Mouse (Mus musculus) layer of hippocampus, adult 9-10 months (tissue): ENCODE measurements at regions not wholly inside any gene's neighbourhood (a gene's known extent, or its start where the extent isn't known, plus 50 kb on each side); places are given as distances from the start of the nearest gene placed in this dataset.

Experiments used
- DNase-seq: peaks from one replicate; pipeline ENCODE4 v3.0.0; 2022; ENCODE audit warnings: low spot score

DNA sequence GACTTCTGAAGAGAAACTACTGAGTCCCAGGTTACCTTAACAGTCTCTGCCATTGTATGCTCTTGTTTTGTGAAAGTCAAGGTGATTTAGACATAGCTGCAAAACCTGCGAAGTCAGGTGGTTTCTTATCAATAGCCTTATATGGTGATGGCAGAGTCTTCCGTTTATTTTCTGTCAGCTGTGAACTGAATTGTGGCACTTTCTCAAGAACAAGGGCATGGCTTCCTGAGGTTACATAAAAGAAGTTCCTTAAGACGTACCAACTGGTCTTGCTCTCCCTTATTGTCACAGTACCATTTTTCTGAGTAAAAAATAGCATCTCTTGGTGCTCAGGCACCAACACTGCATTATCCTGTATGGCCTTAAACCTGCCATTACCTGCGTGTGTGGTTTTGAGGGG lies 959.6 kb downstream of the Gsdmc2 start:
- DNase-seq: no peak

DNA sequence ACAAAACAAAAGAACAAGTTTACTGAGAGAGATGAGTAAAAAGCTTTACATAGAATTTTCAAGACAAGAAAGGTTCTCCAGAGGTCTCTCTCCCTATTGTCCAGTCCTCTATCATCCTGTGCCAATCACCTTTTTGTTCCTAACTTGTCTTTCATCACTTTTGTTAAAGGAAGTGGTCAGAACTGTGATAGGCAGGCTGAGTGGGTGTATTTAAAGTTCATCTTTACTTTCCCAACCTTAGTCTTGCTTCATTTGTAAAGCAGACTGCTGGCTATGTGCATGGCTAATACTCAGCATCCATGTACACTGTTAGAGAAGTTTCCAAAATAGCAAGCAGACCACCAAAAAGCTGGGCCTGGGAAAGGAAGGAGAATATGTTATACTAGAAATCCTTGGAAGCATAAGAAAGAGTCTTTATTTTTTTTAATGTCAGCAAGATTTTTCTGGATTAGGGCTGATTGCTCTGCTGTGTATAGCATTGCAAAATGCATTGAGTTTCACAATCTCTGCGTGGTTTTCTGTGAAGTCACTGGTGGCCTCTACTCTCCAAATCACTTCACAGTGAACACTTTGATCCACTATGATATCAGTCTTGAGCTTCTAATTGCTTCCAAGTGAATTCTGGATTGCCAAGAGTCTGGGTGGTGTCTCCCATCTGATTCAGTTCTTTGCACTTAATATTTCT lies 973.8 kb downstream of the Gsdmc2 start:
- DNase-seq: no peak

DNA sequence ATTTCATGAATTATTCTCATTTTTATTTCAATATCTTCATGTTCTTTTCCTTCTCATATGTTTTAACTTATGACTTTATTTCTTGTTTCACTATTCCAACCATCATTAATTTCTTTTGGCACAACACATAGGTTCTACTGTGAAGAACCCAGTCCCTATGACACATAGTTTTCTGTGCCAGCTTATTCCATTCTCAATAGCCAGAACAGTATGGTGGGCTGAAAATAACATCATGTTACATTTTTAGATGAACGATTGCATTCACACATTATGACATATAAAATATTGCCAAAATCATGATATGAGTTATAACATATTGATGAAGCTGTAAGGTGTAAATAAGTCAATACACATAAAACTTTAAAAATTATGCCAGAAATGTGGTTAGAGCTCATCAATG lies 982.4 kb downstream of the Gsdmc2 start:
- DNase-seq: no peak

DNA sequence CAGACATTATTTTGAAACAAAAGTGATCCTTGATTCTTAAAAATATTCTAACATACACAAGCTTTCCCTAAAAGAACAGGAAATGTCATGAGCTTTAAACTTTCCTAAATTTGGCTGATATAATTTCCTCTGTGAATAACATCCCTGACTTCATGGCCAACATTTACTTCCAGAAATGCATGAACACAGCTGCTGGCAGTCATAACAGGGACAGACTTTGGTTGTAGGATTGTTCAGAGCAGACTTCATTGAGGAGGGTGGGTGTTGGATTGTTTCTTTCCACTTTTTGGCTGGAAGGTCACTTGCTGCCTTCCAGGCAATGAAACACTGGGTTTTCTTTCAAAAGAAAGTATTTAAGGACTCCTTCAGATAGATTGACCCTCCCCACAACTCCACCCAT lies 983.6 kb downstream of the Gsdmc2 start:
- no peak for DNase-seq

DNA sequence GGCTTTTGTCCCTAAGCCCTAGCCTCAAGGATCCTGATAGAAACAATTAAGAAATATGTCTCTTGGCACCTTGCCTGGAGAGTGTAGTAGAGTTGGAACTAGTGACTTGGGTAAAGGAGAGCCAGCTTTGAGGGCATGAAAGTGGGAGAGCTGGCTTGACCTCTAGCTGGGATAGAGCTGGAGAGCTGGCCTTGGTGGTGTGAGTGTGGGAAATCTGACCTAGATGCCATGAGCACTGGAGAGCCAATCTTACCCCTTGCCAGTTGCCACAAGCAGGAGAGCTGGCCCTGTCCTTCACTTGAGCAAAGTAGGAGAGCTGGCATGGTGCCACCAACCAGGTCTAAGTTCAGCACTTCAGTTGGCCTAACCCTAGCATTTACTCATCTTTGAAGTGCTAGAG lies 995.7 kb downstream of the Gsdmc2 start:
- no peak for DNase-seq

DNA sequence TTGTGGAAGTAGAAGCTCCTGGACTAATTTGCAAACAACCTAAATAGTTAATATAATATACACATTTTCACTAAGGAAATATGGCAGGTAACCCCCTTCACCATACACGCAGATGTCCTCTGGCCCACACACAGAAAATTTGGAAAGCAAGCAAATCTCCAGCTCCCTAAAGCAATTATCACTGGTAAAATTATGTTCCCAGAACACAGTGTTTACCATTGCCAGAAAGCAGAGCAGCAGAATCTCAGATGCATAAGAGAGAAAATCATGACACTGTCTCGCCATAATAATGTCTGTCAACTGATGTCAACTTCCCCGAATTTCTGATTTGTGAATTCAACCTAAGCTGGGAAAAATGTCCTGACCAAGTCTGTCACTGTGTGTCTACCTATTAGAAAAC lies 999.1 kb downstream of the Gsdmc2 start:
- peak; percentile 12 for DNase-seq

DNA sequence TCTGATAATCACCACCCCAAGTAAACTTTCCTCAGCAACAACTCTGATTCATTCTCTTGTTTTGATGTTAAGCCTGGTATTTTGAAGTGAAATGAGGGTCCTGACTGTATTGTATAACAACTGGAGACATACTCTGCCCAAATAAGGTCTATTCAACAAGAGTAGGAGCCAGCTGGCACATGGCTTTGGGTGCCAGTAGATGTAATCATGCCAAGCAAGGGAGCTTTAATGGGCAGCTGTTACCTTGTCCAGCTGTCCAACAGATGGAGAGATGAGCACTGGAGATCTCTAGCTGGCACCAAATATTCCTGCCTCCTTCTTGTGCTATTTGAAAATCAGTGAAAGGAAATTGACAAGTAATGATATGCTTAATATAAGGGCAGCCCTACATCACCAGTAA lies 1019.4 kb downstream of the Gsdmc2 start:
- DNase-seq: no peak

DNA sequence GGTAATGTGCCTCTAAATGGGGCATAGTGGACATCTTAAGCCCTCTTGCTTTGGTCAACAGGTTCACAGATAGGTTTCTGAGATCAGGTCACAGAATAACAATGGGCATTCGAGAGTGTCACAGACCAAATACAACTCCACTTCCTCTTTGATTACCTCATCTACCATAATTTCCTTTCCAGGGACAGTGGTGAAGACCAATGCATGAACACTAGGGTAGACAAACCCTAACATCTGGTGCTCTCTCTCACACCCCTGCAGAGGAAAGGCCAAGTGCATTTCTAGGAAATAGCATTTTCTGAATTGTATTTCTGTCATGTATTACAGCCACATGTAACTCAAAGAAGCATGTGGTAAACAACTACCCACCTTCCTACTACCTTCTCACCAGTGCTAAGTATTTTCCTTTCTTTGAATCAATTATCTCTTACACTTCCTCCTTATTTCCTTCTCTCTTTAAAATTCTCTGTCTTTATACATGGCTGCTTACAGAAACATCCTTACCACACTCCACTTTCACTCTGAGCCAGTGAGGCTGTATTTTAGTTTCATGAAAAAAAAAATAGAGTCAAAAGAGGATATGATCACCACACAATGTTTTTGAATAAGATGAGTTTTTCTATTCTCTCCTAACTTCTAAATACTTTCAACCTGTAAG lies 1021.0 kb downstream of the Gsdmc2 start:
- DNase-seq: no peak

DNA sequence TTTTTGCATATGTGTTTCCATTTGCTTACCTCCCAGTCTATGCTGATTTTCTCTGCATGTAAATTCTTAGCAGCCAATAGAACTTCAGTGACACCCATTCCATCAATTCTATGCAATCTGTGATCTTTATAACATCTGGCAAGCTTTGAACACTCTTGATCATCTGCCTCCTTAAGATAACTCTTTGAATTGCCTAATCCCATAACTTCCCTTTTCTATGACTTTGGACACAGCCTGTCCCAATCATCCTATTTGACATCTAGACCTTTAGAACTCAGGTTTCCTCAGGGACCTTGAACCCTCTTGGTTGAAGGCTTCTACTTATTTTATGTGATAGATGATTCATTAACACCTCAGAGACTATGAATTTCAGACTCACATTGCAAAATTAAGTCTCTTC lies 1022.7 kb downstream of the Gsdmc2 start:
- no peak for DNase-seq

DNA sequence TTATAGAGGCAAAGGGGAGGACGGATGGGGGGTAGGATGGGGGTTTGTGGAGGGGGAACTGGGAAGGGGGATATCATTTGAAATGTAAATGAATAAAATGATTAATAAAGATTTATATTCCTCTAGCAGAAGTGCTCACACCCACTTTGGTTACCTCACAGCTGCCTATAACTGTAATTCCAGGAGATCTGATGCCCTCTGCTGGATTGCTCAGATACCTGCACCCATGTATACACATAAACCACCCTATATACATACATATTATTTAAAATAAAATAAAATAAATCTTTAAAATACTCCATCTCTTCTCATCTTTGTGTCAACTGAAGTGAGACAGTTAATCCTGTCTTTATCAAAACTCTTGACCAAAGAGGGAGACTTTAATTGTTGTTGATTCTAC lies 1031.9 kb downstream of the Gsdmc2 start:
- DNase-seq: no peak

DNA sequence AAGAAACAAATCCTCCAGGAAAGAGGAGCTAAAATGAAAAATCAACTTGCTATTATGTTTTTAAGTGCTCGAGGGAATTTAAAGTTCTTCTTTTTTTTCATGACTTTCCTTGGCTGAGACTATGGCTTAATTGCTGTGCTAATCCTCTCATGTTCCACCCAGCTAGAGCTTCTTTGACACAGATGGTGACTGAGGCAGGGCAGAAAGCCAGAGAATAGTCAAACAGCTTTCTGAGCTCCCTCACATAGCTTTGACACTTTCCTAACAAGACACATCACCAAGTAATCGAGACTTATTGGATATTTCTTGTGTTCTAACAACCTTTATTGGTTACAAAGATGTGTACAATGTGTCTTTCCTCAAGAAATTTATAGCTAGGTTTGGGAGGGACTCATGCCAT lies 1033.0 kb downstream of the Gsdmc2 start:
- DNase-seq: peak; percentile 16

DNA sequence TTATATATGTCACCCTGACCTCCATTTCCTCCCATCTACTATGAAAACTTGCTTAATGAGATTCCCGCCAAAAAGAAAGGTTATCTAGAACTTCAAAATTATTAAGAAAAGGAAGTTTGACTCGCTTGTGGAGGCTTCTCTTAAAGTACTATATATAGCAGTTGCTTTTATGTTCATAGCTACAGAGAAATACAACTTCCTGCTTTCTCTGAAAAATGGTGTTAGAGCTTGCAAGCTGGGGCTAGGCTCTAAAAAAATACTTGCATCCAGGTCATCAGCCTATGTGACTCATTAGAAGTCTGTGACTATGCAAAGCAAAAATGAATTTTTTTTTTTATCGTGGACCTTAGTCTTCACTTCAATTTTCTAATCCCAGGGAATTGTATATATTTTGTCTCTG lies 1035.7 kb downstream of the Gsdmc2 start:
- no peak for DNase-seq

DNA sequence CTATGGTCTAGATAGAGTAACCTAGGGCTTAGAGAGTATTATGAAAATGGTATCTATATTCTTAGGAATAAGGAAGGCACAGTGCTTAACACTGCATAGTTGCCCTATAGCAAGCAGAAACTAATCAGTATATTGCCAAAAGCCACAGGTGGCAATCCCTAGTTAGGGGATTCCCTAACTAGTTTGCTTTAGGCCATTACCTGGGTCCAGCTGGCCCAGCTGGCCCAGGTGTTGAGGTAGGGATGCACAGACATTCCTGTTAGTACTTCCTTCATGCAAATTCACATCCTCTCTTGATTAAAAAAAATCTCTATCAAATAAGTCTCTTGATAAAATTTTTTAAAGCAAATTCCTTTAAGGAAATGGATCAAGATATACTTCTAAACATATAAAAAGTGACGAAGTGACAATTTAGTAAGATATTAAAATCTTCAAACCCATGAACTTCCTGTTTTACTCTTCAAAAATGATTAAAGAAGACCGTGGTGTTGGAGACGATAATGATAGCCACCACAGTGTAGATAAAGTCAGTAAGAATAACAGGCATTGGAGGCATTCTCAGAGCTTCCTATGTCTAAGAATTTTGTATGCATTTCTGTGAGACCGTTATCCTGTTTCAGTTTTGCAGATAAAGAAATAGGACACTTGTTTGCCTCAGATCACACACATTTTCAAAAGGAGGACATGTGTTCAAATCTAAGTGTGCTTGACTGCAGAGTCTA lies 1036.7 kb downstream of the Gsdmc2 start:
- DNase-seq: no peak

DNA sequence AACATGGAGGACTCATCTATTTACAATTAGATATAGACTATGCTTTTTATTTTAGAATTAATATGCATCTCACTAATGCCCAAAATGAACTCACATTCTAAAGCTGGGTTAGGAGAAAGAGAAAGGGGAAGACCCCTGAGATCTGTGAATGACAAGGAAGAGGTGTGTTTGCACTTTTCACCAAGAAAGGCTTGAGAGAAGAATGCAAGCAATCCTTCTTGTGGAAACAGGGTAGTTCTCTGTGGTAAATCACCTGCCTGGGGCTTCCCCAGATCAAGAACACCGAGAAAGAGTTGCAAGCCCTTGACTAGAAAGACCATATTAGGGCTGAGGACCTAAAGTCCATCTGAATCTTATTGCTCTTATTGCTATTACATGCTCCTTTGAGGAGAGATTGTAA lies 1037.6 kb downstream of the Gsdmc2 start:
- DNase-seq: no peak

DNA sequence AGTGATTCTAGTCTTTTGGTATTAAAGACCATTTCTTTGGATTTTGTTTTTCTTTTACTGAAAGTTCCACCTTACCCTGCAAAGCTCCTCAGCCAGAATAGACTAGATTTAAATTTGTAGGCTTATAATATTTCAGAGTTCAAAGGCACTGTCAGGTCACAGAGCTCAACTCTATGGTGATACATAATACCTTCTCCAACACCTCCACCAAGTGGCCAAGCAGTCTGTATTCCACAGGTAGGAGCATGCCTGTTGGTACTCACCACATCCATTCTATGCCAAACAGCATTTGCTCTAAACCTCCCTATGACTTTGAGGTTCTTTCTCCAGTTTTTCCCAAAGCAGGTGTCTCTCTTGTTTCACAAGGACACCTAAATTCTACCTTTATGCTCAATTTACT lies 1042.2 kb downstream of the Gsdmc2 start:
- no peak for DNase-seq

DNA sequence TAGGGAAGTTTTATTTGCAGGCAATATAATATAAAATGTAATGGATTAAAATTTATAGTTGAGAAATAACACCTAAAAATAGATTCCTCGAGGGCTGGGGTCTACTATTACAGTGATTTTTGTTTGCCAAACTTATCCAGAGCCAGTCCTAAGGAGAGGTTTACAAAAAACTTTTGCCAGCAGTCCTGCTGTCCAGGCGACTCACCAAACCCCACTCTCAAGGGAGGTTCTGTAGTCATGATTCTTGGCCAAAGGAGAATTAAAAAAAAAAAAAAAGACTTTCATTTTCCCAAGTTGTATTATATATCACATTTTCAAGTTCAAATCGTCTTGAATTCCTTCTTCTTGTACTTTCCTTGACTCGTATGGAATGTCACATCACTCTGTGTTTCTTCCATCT lies 1046.2 kb downstream of the Gsdmc2 start:
- DNase-seq: no peak

DNA sequence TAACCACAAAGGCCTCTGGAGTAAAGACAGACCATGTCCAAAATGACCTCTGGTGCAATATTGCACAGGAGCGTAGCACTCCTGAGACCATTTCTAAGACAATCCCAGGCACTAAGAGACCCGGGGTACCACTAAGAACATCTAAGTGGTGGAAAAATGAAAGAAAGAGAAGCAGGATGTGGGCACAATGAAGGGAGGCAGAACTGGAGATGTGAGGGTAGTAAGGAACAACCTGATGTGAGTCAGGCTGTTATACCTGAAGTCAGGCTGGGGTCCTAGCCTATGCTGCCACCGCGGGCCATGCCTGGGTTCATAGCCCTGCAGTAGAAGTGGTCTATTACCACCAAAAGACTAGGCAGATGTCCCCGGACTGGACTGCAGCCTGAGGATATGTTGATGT lies 1051.4 kb downstream of the Gsdmc2 start:
- DNase-seq: no peak

DNA sequence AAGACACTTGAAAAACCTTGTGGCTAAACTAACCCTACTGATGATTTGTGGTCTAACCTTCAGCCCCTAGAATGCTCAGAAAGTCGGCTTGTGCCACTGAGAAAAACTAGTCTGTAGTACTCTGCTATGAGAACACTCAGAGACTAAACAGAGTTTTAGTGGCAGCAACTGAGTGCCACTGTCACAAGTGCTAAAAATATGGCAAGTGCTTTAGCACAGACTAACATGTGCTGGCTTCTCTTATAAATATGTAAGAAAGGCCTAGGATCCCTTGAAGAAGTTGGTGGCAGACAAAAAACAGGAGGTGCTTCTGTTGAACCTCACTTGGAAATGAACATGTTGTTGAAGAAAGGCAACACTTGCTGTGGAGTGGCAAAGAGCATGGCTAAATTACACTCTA lies 1052.9 kb downstream of the Gsdmc2 start:
- no peak for DNase-seq

DNA sequence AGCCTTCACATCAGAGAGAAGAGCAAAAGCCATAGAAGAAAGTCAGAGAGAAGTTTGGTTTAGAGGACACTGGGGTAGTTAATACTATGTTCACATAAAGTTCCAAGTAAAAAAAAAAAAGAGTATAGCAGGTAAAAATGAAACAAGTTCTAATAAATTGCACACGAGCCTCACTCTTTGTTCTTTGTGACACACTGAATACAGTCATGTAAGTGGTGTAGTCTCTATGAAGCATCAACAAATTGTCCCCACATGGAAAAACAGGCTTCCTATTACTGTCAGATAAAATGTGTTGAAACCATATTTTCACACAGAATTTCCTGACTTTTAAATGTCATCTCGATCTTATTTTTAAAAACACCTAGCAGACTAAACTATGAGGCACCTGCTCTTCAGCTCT lies 1057.2 kb downstream of the Gsdmc2 start:
- no peak for DNase-seq

DNA sequence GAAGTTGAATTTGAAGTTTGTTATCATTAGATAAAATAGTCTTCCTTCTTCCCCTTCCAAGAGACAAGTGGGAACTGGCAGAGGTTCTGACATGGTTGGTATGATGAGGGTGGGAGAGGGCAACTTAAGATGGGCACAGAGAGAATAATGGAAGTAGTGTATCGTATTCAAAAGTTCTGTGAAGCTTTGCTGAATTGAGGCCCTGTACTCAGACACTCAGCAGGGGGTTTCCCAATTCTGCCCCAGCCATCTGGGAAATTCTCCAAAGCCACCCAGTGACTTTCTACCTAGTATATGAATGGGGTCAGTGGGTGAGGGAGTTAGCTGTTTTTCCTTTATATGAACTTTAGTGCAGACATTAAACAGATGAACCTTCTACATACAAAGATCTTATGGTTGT lies 1058.7 kb downstream of the Gsdmc2 start:
- DNase-seq: no peak

DNA sequence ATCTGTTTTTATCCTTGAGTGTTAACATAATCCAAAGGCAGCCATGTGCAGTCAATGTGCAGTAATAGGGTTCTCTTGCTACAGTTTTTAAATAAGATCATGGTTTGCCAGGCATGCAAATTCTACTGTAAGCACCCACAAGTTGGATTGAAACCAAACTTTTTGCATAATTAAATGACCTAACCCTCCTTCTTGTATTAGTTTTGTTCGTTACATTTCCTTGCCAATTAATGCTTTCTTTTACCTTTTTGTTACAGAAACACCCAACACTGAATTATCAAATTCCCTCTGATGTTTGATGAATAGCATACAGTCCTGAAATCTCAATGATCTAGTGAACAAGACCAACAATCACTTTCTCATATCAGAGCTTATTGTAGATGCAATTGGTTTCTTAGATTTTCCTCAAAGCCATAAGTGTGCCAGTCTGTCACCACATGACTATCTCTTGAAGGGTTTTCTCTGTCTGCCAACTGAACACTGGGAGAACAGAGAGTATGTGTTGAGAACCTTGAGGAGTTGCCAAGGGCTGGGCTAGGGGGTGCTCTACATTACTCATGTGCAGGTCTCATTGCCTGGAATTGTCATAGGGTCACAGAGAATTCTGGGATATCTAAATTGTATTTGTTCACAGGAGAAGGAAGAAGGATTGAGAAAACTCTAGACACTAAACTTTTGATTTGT lies 1060.4 kb downstream of the Gsdmc2 start:
- no peak for DNase-seq

DNA sequence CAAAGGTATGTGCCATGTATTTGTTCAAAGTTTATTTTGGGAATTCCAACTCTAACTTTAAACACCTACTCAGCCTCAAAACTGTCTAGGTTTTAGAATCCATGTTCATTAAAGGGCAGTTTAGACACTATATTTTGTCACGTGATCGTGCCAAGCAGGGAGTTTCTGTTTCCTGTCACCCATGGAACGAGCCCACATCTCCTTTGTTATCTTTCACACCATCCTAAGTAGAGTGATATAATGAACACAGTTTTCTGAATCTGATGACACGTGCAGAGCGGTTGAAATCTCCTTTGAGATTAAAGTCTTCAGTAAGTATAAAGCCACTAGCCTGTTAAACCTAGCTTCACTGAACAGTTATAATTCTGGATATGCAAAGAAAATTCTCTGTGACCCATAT lies 1066.1 kb downstream of the Gsdmc2 start:
- no peak for DNase-seq

DNA sequence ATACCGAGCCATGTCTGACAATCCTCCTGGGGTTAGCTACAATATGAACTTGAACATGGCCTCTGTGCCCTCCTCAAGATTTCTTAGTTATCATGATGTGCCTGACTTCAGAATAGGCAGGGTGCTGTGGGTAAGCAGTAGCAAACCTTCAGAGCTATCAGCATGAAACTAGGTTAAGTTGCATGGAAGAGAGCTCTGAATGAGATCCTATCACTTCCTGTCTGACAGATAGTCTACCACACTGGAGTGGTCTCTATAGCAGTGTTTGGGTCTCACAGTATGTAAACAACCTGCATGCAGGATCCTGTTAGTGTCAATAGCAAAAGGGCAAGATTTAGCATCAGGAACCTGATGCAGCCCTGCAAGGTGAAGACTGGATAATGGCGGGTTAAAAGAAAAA lies 1092.3 kb downstream of the Gsdmc2 start:
- DNase-seq: no peak
